Mouse (Mus musculus): ENCODE data around the gene Spatc1l. TPM values are rescaled to one million over a fixed set of nuclear protein-coding genes. Genes with fewer than 3 reads are reported as not detected.

The Spatc1l gene
- polyA plus RNA-seq, 1 experiment from 2014 or later, result not detected

- no peaks in the 10 kb centered on the region for H3K4me1 ChIP-seq (replicated peaks)
- no peak overlapping the region for H3K9ac ChIP-seq
- no peak for DNase-seq
- H3K4me3 ChIP-seq (replicated peaks), result no peak overlapping the region
- 37% methylated on average over 3 of the region's 3 CpGs for WGBS (ENCODE audit: insufficient replicate concordance)
- no peak for ATAC-seq (ENCODE audit: low read depth)
- no peak overlapping the region for H3K27ac ChIP-seq
- H3K27me3 ChIP-seq, result no peaks in the 10 kb centered on the region
- H3K36me3 ChIP-seq, result no peaks in the 10 kb centered on the region
- no peak overlapping the region for H3K4me2 ChIP-seq
- no peaks in the 10 kb centered on the region for H3K9me3 ChIP-seq (replicated peaks)
These were observed 40.6 kb downstream of the Spatc1l start for GRCm38 (mm10) chr10:76602690-76603089.

GRCm38 (mm10) chr10:76612473-76612872, 50.4 kb downstream of the Spatc1l start:
- H3K27ac ChIP-seq, result no peak overlapping the region
- H3K4me1 ChIP-seq (replicated peaks), result no peaks in the 10 kb centered on the region
- H3K36me3 ChIP-seq, result no peaks in the 10 kb centered on the region
- DNase-seq, result no peak
- no peaks in the 10 kb centered on the region for H3K27me3 ChIP-seq
- H3K4me3 ChIP-seq (replicated peaks), result no peak overlapping the region
- H3K9ac ChIP-seq, result no peak overlapping the region
- ATAC-seq (ENCODE audit: low read depth), result no peak
- H3K4me2 ChIP-seq, result no peak overlapping the region
- WGBS (ENCODE audit: insufficient replicate concordance), result 65% methylated on average over 7 of the region's 7 CpGs
- H3K9me3 ChIP-seq (replicated peaks), result no peaks in the 10 kb centered on the region

Other genes starting within 250 kb of the Spatc1l start
- gene Dip2a, start 217.0 kb upstream of the Spatc1l start, polyA plus RNA-seq (2015; fragmentation: Nextera tagmentation; extraction: Ambion mirVana), result 1.1 and 1.4 TPM in 2 replicates
- gene AC141477.1, start 121.8 kb upstream of the Spatc1l start, polyA plus RNA-seq (2015; fragmentation: Nextera tagmentation; extraction: Ambion mirVana), result not detected in 2 replicates
- 8.3 and 9.5 TPM in 2 replicates for gene Pcnt, start 119.5 kb upstream of the Spatc1l start, polyA plus RNA-seq (2015; fragmentation: Nextera tagmentation; extraction: Ambion mirVana)
- not detected in 2 replicates for gene 2610028H24Rik, start 113.2 kb upstream of the Spatc1l start, polyA plus RNA-seq (2015; fragmentation: Nextera tagmentation; extraction: Ambion mirVana)
- gene Mcm3ap, start 93.3 kb upstream of the Spatc1l start, polyA plus RNA-seq (2015; fragmentation: Nextera tagmentation; extraction: Ambion mirVana), result 25.2 and 26.5 TPM in 2 replicates
- gene Ybey, start 93.2 kb upstream of the Spatc1l start, polyA plus RNA-seq (2015; fragmentation: Nextera tagmentation; extraction: Ambion mirVana), result 3.3 and 4.2 TPM in 2 replicates
- 40.5 and 49.3 TPM in 2 replicates for gene Lss, start 30.7 kb upstream of the Spatc1l start, polyA plus RNA-seq (2015; fragmentation: Nextera tagmentation; extraction: Ambion mirVana)
- 19.1 and 22.9 TPM in 2 replicates for gene Ftcd, start 13.4 kb downstream of the Spatc1l start, polyA plus RNA-seq (2015; fragmentation: Nextera tagmentation; extraction: Ambion mirVana)
- 8.3 and 9.5 TPM in 2 replicates for gene Col6a2, start 61.4 kb downstream of the Spatc1l start, polyA plus RNA-seq (2015; fragmentation: Nextera tagmentation; extraction: Ambion mirVana)
- 8.7 and 9.2 TPM in 2 replicates for gene Col6a1, start 163.9 kb downstream of the Spatc1l start, polyA plus RNA-seq (2015; fragmentation: Nextera tagmentation; extraction: Ambion mirVana)